Mouse (Mus musculus) E14TG2a.4 (cell line): ENCODE results near the gene Syne3.

ENCODE experiments used
- CTCF ChIP-seq: conservative IDR thresholded peaks from 2 replicates; pipeline ENCODE4 v1.5.1; 2014; ENCODE audit warnings: low read length
- NANOG ChIP-seq: IDR thresholded peaks from 2 replicates; pipeline ENCODE4 v1.6.1; 2014; ENCODE audit warnings: borderline replicate concordance, low read length, mixed read lengths

- TF ChIP-seq CTCF = no peak
- TF ChIP-seq NANOG = no peak
These were observed 8.3 kb downstream of the Syne3 start for GRCm38 (mm10) chr12:105001317-105001716.
